Mouse (Mus musculus) olfactory bulb, adult 2 months (tissue): ENCODE data around the gene Perp.

Experiments used
- CTCF ChIP-seq: fragments of 200-500 bp; IDR thresholded peaks from 2 replicates; pipeline ENCODE4 v1.5.1; 2012; ENCODE audit warnings: low read depth, mild to moderate bottlenecking, low read length, moderate library complexity; ENCODE audit not compliant: insufficient read depth
- POLR2A ChIP-seq: fragments of 200-500 bp; IDR thresholded peaks from 2 replicates; pipeline ENCODE4 v1.6.1; 2012; ENCODE audit warnings: mild to moderate bottlenecking, low read depth, low read length, moderate library complexity; ENCODE audit not compliant: insufficient read depth

GRCm38 (mm10) chr10:18876211-18876610, 31.4 kb downstream of the Perp start:
- TF ChIP-seq CTCF = no peak
- TF ChIP-seq POLR2A = no peak
